Comparison of ENCODE assay signal across 11 mouse cellular contexts in the genomic region with DNA sequence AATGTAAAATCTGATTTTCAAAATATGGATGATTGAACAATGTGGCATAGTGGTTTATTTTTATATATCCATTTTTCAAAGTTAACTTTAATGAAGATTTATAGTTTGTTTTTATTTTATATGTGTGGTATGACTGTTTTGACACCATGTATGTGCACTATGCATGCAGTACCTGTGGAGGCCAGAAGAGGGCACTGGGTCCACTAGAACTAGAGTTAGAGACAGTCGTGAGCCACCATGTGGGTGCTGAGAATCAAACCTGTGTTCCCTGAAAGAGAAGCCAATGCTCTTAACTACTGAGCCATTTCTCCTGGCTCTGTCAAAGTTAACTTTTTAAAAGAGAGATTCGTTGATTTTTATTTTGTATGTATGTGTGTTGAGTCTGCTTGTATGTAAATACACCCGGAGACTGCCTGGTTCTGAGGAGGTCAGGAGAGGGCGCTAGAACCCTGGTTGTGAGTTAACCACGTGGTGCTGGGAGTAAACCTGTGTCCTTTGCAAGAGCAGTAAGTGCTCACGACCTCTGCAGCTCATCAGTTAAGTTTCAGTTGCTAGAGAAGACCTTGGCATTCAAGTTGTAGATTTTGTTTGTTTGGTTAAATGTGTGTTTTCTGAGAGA.
DNase-seq lines count a peak whose midpoint lies in the region; ATAC-seq and TF ChIP-seq lines count a peak whose summit lies in the region.
"Had no signal": no experiment of that assay in that cellular context is flagged by ENCODE, and none has a peak within 500 bp of the region (broad histone marks: within the 10 kb centered on the region; RNA-seq: fewer than 3 reads in every experiment).

No protein-coding gene starts in this region.

- in situ Hi-C loops in ES-E14 (cut with MboI; ENCODE audit: low sequenced_read_pairs in 2 of 2, unreplicated experiment in 2 of 2), result loop anchor here in 1 of 2 experiments (25.0 kb wide), 1 partner anchor 811 kb away; no protein-coding TSS in a partner anchor

- peak; percentile 30; the same call in 1 of the 2 replicates for TF ChIP-seq CTCF in small intestine, adult 2 months (IDR thresholded peaks at IDR 0.05; ENCODE audit: extremely low read depth, insufficient read length, insufficient replicate concordance, low read depth, low read length)

- H3K36me3 ChIP-seq in heart, embryonic 10.5 days, result no peaks in the 10 kb centered on the region
- no peaks in the 10 kb centered on the region for H3K36me3 ChIP-seq in midbrain, embryonic 11.5 days (ENCODE audit: control insufficient read depth, insufficient read depth, low read length)
- no peaks in the 10 kb centered on the region for H3K36me3 ChIP-seq in midbrain, embryonic 16.5 days (ENCODE audit: control insufficient read depth, insufficient read depth, low read length)
- no peaks in the 10 kb centered on the region for H3K36me3 ChIP-seq in ES-E14 (ENCODE audit: control insufficient read depth, insufficient read depth, low read length, poor library complexity, severe bottlenecking)
- H3K36me3 ChIP-seq in small intestine, adult 2 months (ENCODE audit: control insufficient read depth, insufficient read depth, low read length), result no peaks in the 10 kb centered on the region
- H3K36me3 ChIP-seq in forebrain, embryonic 13.5 days (ENCODE audit: poor library complexity, severe bottlenecking), result no peaks in the 10 kb centered on the region
- H3K36me3 ChIP-seq: limb, embryonic 15.5 days had no signal

- no peak overlapping the region for H3K27ac ChIP-seq in heart, embryonic 10.5 days
- H3K27ac ChIP-seq in midbrain, embryonic 11.5 days (ENCODE audit: low read depth, low read length), result no peak overlapping the region
- H3K27ac ChIP-seq in midbrain, embryonic 16.5 days (ENCODE audit: low read length), result no peak overlapping the region
- H3K27ac ChIP-seq in ES-E14 (ENCODE audit: insufficient read depth, low read depth, low read length, poor library complexity, severe bottlenecking), result no peak overlapping the region
- no peak overlapping the region for H3K27ac ChIP-seq in small intestine, adult 2 months (ENCODE audit: insufficient read depth, low read depth, low read length)
- H3K27ac ChIP-seq in forebrain, embryonic 13.5 days, result no peak overlapping the region
- H3K27ac ChIP-seq: limb, embryonic 15.5 days had no signal

- H3K4me1 ChIP-seq in heart, embryonic 10.5 days, result peaks cover 9% of the 10 kb centered on the region; the same call in 1 of the 2 replicates
- H3K4me1 ChIP-seq in midbrain, embryonic 11.5 days (ENCODE audit: control insufficient read depth, insufficient read depth, low read length), result peaks cover 4% of the 10 kb centered on the region
- H3K4me1 ChIP-seq in midbrain, embryonic 16.5 days (ENCODE audit: control insufficient read depth, insufficient read depth, low read length), result peaks cover 3% of the 10 kb centered on the region; the same call in 1 of the 2 replicates
- no peaks in the 10 kb centered on the region for H3K4me1 ChIP-seq in ES-E14 (ENCODE audit: control insufficient read depth in 2 of 2, insufficient read depth in 2 of 2, low read length in 2 of 2, poor library complexity in 1 of 2)
- H3K4me1 ChIP-seq in small intestine, adult 2 months (ENCODE audit: control insufficient read depth, insufficient read depth, insufficient read length, low read length), result peaks cover 4% of the 10 kb centered on the region; the same call in 1 of the 2 replicates
- peaks cover 4% of the 10 kb centered on the region; the same call in 1 of the 2 replicates for H3K4me1 ChIP-seq in forebrain, embryonic 13.5 days

- intact Hi-C loops in heart, postnatal 10 days (cut with DNase I), result loop anchor here (5.0 to 10.0 kb wide), 2 partner anchors 279 to 362 kb away; no protein-coding TSS in a partner anchor

- TF ChIP-seq POLR2A in small intestine, adult 2 months (IDR thresholded peaks at IDR 0.05; ENCODE audit: low read depth, low read length), result no peak

- H3K9ac ChIP-seq in midbrain, embryonic 11.5 days (ENCODE audit: low read length), result no peak overlapping the region
- no peak overlapping the region for H3K9ac ChIP-seq in midbrain, embryonic 16.5 days (ENCODE audit: low read depth, low read length)
- H3K9ac ChIP-seq in ES-E14 (ENCODE audit: insufficient read depth, low read depth, low read length, poor library complexity, severe bottlenecking), result no peak overlapping the region
- no peak overlapping the region for H3K9ac ChIP-seq in forebrain, embryonic 13.5 days
- H3K9ac ChIP-seq: limb, embryonic 15.5 days had no signal

- DNase-seq in heart, embryonic 10.5 days (ENCODE audit: low spot score), result peak; percentile 36
- DNase-seq in heart, postnatal 10 days, result no peak
- DNase-seq in midbrain, embryonic 11.5 days (ENCODE audit: low spot score, missing footprints), result peak; percentile 75
- peak; percentile 48 for DNase-seq in ES-E14 (ENCODE audit: low read depth, low spot score)
- DNase-seq in heart, adult 8-10 months (ENCODE audit: low spot score), result no peak
- DNase-seq: cerebellum, adult 18-20 months had no signal

- WGBS in heart, embryonic 10.5 days, result 76% methylated on average over 6 of the region's 6 CpGs
- 81% methylated on average over 6 of the region's 6 CpGs for WGBS in midbrain, embryonic 11.5 days
- WGBS in midbrain, embryonic 16.5 days, result 81% methylated on average over 6 of the region's 6 CpGs
- WGBS in small intestine, adult 2 months, result 81% methylated on average over 6 of the region's 6 CpGs
- WGBS in forebrain, embryonic 13.5 days, result 84% methylated on average over 6 of the region's 6 CpGs

- H3K4me2 ChIP-seq in midbrain, embryonic 11.5 days, result no peak overlapping the region
- H3K4me2 ChIP-seq in midbrain, embryonic 16.5 days (ENCODE audit: low read length), result no peak overlapping the region
- H3K4me2 ChIP-seq in forebrain, embryonic 13.5 days, result no peak overlapping the region
- H3K4me2 ChIP-seq: limb, embryonic 15.5 days had no signal

- no peak for ATAC-seq in midbrain, embryonic 11.5 days (ENCODE audit: low FRiP score)
- no peak for ATAC-seq in midbrain, embryonic 16.5 days
- no peak for ATAC-seq in forebrain, embryonic 13.5 days

- no peaks in the 10 kb centered on the region for H3K9me3 ChIP-seq in heart, embryonic 10.5 days
- no peaks in the 10 kb centered on the region for H3K9me3 ChIP-seq in midbrain, embryonic 11.5 days (ENCODE audit: control insufficient read depth, low read length)
- H3K9me3 ChIP-seq in midbrain, embryonic 16.5 days (replicated peaks; ENCODE audit: control insufficient read depth, low read length, poor library complexity, severe bottlenecking), result peaks cover 8% of the 10 kb centered on the region; the same call in 1 of the 2 replicates
- H3K9me3 ChIP-seq in ES-E14 (ENCODE audit: control insufficient read depth, insufficient read depth, low read depth, low read length), result no peaks in the 10 kb centered on the region
- H3K9me3 ChIP-seq in forebrain, embryonic 13.5 days (replicated peaks), result no peaks in the 10 kb centered on the region; the same call in none of the 2 replicates
- H3K9me3 ChIP-seq: limb, embryonic 15.5 days had no signal

- H3K27me3 ChIP-seq in heart, embryonic 10.5 days (ENCODE audit: insufficient read depth, poor library complexity, severe bottlenecking), result 0 out of 2 replicates have a peak, but pooled peaks cover 10% of the 10 kb centered on the region
- H3K27me3 ChIP-seq in midbrain, embryonic 11.5 days (ENCODE audit: control insufficient read depth, insufficient read depth, low read length), result no peaks in the 10 kb centered on the region
- H3K27me3 ChIP-seq in midbrain, embryonic 16.5 days (ENCODE audit: control insufficient read depth, insufficient read depth, low read depth, low read length), result no peaks in the 10 kb centered on the region
- H3K27me3 ChIP-seq in small intestine, adult 2 months (ENCODE audit: control insufficient read depth, insufficient read depth, low read length), result no peaks in the 10 kb centered on the region
- H3K27me3 ChIP-seq in forebrain, embryonic 13.5 days, result peaks cover 10% of the 10 kb centered on the region

- H3K4me3 ChIP-seq in heart, embryonic 10.5 days, result no peak overlapping the region
- H3K4me3 ChIP-seq in midbrain, embryonic 11.5 days (ENCODE audit: low read depth, low read length), result no peak overlapping the region
- no peak overlapping the region for H3K4me3 ChIP-seq in midbrain, embryonic 16.5 days (ENCODE audit: low read depth, low read length)
- H3K4me3 ChIP-seq in ES-E14 (ENCODE audit: insufficient read depth in 1 of 2, low read depth in 1 of 2, low read length in 2 of 2, poor library complexity in 1 of 2, severe bottlenecking in 1 of 2), result no peak overlapping the region
- no peak overlapping the region for H3K4me3 ChIP-seq in small intestine, adult 2 months (ENCODE audit: low read depth, low read length)
- H3K4me3 ChIP-seq in forebrain, embryonic 13.5 days, result no peak overlapping the region
- H3K4me3 ChIP-seq: erythroblast, embryonic 14.5 days; limb, embryonic 15.5 days had no signal

TF ChIP-seq in ES-E14, 5 proteins besides CTCF, POLR2A, EP300 and RAD21:
- TF ChIP-seq CHD2 (IDR thresholded peaks at IDR 0.05; ENCODE audit: low read depth, low read length) (no peak), ZNF384 (IDR thresholded peaks at IDR 0.05; ENCODE audit: low read depth, low read length) (no peak), MAFK (IDR thresholded peaks at IDR 0.05; ENCODE audit: insufficient read depth, low read depth, low read length) (no peak), ZC3H11A (IDR thresholded peaks at IDR 0.05; ENCODE audit: borderline replicate concordance, low read depth, low read length) (no peak), HCFC1 (IDR thresholded peaks at IDR 0.05; ENCODE audit: borderline replicate concordance, insufficient read depth, low read length) (no peak)

Comparison
In these comparisons a context has a peak if more than half of its experiments do, and no peak if none do; other contexts are left out.
1. DNase-seq: peak in heart, embryonic 10.5 days (single experiment), midbrain, embryonic 11.5 days (single experiment) and ES-E14 (single experiment); none in heart, postnatal 10 days (0 of 2) and heart, adult 8-10 months (single experiment).